Mouse (Mus musculus) adrenal gland, adult 2 months (tissue): ENCODE measurements around the gene Gm17657. TPM values are rescaled to one million over a fixed set of nuclear protein-coding genes. Genes with fewer than 3 reads are reported as not detected.
"Not testable (repeated sequence)": the region's sequence is repeated elsewhere in the genome, so short reads cannot be mapped to it uniquely, and the experiment has no call there.

Source experiments
- DNase-seq: peaks from one replicate; pipeline ENCODE4 v3.0.0; 2021
- polyA plus RNA-seq: library from polyadenylated mRNA; depleted of rRNA; stranded (reverse); fragments of >200 nt; gene quantifications from 2 replicates; pipeline ENCODE4 v1.2.3, GENCODE M21; 2012
- total RNA-seq, 2 experiments: library from RNA; stranded (reverse); gene quantifications; 2 replicates each; pipeline ENCODE4 v1.2.3; 2021

Gene Gm17657
- total and polyA plus RNA-seq, 3 experiments = not detected

GRCm38 (mm10) chr17:29500802-29501469 is 48.5 kb downstream of the Gm17657 start:
- DNase-seq = no peak

GRCm38 (mm10) chr17:29500243-29500740 is 49.1 kb downstream of the Gm17657 start:
- DNase-seq = no peak

DNA sequence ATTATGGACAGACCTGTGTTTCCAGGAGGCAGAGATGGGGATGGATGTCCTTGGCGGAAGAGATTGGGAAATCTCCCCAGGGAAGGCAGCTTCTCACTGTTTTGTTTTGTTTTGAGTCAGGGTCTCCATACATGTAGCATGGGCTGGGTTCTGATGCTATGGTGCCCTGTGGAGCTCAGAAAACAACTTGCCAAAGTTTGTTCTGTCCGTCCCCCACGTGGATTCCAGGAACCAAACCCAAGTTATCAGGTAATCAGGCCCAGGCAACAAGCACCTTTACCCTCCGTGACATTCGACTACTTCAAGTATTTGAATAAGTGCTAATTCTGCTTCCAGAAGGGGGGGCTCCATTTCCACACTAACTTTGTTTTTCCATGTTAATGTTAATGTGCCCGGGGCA is 49.9 kb downstream of the Gm17657 start:
- no peak for DNase-seq

DNA sequence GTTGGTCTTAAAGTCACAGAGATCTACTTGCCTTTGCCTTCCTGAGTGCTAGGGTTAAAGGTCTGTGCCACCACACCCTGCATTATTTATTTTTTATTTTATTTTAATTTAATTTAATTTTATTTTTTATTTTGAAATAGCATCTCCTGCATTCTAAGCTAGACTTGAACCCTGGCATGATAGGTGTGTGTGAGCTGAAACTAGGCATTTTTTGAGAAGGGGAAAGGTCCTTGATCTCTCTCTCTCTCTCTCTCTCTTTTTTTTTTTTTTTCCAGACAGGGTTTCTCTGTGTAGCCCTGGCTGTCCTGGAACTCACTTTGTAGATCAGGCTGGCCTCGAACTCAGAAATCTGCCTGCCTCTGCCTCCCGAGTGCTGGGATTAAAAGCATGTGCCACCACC is 50.5 kb downstream of the Gm17657 start:
- DNase-seq = not testable (repeated sequence)

DNA sequence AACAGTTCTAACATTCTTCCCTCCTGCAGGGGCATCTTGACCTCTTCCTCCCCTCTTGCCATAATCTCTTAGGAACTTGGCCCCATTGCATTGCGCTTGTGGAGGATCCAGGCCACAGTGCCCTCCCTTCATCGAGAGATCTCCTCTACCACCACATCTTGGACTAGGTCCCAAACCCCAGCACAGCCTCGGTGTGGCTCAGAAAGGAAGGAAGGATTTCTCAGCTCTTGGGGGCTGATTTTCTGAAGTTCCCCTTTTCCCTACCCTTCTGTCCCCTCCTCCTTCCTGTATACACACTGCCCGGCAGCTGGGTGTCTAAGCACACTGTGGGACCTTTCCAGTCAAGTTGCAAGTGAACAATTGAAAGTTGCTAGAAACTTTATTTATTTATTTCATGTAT is 51.4 kb downstream of the Gm17657 start:
- DNase-seq = no peak

DNA sequence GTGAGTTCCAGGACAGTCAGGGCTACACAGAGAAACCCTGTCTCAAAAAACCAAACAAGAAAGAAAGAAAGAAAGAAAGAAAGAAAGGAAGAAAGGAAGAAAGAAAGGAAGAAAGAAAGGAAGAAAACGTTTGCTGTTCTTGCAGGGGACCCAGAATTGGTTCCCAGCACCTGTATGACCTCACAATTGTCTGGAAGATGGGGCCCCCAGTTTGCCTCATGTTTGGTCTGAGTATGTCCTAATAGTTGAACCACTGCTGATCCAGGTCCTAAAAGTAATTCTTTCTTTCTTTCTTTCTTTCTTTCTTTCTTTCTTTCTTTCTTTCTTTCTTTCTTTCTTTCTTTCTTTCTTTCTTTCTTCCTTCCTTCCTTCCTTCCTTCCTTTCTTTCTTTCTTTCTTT is 52.0 kb downstream of the Gm17657 start:
- DNase-seq = not testable (repeated sequence)

DNA sequence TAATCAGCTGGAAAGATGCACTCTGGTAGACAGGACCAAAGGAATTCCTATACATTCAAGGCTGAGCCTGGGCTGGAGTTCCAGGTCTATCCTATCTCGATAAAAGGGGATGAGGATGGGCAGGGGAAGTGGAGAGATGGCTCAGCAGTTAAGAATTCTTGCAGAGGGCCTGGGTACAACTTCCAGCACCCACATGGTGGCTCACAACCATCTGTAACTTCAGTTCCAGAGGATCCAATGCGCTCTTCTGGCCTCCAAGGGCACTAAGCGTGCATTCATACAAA is 52.4 kb downstream of the Gm17657 start:
- no peak for DNase-seq

DNA sequence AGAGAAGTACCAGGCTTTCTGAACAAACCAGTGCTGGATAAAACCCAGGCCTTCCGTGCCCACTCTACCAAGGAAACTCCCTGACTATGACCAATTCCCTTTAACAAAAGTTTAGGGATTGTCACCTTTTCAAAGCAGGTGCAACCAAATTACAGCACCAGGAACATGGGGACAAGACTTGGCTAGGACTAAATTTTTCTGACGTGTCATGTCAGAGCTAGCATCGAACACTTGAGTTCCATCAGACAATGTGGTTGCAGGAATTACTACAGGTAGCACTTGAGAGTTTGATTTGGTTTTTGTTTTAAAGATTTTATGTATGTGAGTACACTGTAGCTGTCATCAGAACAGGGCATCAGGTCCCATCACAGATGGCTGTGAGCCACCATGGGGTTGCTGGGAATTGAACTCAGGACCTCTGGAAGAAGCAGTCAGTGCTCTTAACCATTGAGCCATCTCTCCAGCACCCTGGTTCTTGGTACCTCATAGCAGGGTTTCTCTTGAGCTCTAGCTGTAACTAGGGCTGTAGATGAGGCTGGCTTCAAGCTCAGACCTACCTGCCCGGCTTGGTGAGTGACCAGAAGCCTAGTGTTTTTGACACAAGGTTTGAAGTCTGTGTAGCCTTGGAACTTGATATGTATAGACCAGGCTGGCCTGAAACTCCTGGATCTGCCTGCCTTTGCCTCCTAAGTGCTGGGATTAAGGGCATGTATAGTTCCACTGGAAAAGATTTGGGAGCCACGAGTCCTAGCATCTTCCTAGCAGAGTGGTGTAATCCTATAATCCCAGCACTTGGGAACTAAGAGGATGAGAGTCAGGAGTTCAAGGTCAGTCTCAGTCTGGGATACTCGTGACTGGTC is 53.0 kb downstream of the Gm17657 start:
- no peak for DNase-seq

DNA sequence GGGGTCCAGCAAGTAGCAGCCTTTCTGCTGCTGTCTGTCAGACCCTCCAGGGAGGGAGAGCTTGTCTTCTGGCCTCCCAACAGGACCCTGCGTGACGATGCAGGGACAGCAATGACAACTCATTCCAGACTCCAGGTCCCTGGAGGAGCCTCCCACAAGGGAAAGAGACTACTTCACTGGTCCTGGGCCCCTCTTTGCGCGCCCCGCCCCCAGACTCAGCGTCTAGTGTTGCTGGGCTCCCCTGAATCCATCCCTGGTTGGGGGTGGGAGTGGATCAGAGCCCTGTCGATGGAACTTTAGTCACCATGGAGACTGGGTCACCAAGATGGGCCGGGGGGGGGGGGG is 54.7 kb downstream of the Gm17657 start:
- peak; percentile 58 for DNase-seq

DNA sequence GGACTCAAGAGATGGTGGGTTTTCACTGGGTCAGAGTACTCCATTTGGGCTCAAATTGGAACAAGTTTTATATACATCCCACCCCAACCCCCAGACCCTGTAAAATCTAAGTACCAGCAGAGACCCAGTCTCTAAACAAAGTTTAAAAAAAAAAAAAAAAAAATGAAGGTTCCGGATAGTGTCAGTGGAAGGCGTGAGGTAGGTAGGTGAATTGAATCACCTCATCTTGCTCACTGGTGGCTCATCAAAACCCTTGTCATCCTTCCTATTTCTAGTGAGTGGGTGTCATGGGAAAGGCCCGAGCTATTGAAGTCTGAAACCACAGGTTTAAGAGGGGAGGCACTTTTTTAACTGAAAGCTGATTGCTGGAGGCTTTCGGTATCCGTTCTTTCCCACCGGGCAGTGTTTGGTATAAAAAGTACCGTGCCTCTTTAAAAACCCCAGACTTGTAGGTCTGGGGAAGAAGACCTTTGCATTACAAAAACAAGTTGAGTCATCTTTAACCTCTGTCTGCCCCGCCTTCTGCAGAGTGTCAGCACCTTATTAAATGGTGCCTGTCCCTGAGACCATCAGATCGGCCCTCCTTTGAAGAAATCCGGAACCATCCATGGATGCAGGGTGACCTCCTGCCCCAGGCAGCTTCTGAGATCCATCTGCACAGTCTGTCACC is 55.2 kb downstream of the Gm17657 start:
- DNase-seq = no peak

- no peak for DNase-seq
Observed at GRCm38 (mm10) chr17:29493461-29493980, 55.9 kb downstream of the Gm17657 start.

GRCm38 (mm10) chr17:29492269-29493191 is 56.9 kb downstream of the Gm17657 start:
- DNase-seq = peak; percentile 83

GRCm38 (mm10) chr17:29491591-29492268 is 57.7 kb downstream of the Gm17657 start:
- peak; percentile 91 for DNase-seq

DNA sequence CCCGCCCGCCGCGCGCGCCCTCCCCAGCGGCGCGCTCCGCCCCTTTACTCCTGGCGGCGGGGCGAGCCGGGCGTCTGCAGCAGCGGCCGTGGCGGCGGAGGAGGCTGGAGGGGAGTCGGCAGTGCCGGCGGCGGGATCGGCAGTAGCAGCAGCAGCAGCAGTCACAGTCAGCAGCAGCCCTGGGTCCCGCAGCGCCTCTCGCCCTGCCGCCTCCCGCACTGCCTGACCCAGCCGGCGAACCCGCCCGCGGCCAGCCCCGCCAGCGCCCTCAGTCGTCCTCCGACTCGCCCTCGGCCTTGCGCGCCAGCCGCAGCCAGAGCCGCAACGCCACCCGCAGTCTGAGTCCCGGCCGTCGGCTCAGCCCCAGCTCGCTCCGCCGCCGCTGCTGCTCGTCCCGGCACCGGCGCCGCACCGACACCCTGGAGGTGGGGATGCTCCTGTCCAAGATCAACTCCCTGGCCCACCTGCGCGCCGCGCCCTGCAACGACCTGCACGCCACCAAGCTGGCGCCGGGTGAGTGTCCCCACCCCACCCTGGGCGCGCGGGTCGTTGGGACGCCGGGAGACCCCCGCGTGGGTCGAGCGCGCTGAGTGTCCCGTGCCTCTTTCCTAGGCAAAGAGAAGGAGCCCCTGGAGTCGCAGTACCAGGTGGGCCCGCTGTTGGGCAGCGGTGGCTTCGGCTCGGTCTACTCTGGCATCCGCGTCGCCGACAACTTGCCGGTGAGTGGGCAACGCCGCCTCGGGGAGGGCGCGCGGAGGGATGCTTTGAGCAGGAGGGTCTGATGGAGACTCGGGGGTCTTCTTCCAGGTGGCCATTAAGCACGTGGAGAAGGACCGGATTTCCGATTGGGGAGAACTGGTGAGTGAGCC is 58.5 kb downstream of the Gm17657 start, which contains the start of gene Pim1:
TSS of gene Pim1 (plus strand) at position 41 of the 869 bp plus-strand sequence.
- no peak for DNase-seq

GRCm38 (mm10) chr17:29489971-29490712 is 59.3 kb downstream of the Gm17657 start:
- DNase-seq = peak; percentile 100

GRCm38 (mm10) chr17:29488978-29489970 is 60.2 kb downstream of the Gm17657 start:
- DNase-seq = peak; percentile 81

- no peak for DNase-seq
Observed at GRCm38 (mm10) chr17:29488257-29488977, 61.0 kb downstream of the Gm17657 start.
